Mouse (Mus musculus): ENCODE measurements around the gene Cdk14. TPM values are rescaled to one million over a fixed set of nuclear protein-coding genes. Genes with fewer than 3 reads are reported as not detected.

Cdk14 gene
- total RNA-seq, 2 experiments from 2014 or later, result 2.5 to 11.1 TPM

GRCm38 (mm10) chr5:4868563-4869120 is 551.5 kb downstream of the Cdk14 start:
- no peak for ATAC-seq (ENCODE audit: poor library complexity, severe bottlenecking)

GRCm38 (mm10) chr5:4867849-4868562 is 552.1 kb downstream of the Cdk14 start:
- no peak for ATAC-seq (ENCODE audit: poor library complexity, severe bottlenecking)

GRCm38 (mm10) chr5:4866945-4867344 is 553.2 kb downstream of the Cdk14 start:
- no peak for ATAC-seq (ENCODE audit: poor library complexity, severe bottlenecking)

GRCm38 (mm10) chr5:4866099-4866498 is 554.0 kb downstream of the Cdk14 start:
- ATAC-seq (ENCODE audit: poor library complexity, severe bottlenecking), result no peak

GRCm38 (mm10) chr5:4861592-4861991 is 558.5 kb downstream of the Cdk14 start:
- no peak for ATAC-seq (ENCODE audit: poor library complexity, severe bottlenecking)

GRCm38 (mm10) chr5:4861141-4861540 is 559.0 kb downstream of the Cdk14 start:
- ATAC-seq (ENCODE audit: poor library complexity, severe bottlenecking), result no peak

- ATAC-seq (ENCODE audit: poor library complexity, severe bottlenecking), result no peak
Observed at GRCm38 (mm10) chr5:4858032-4858641, 562.0 kb downstream of the Cdk14 start.

- no peak for ATAC-seq (ENCODE audit: poor library complexity, severe bottlenecking)
Observed at GRCm38 (mm10) chr5:4853503-4853902, 566.6 kb downstream of the Cdk14 start.

GRCm38 (mm10) chr5:4852711-4853320 is 567.3 kb downstream of the Cdk14 start:
- no peak for ATAC-seq (ENCODE audit: poor library complexity, severe bottlenecking)

GRCm38 (mm10) chr5:4851934-4852710 is 568.0 kb downstream of the Cdk14 start:
- no peak for ATAC-seq (ENCODE audit: poor library complexity, severe bottlenecking)

GRCm38 (mm10) chr5:4851245-4851933 is 568.7 kb downstream of the Cdk14 start:
- no peak for ATAC-seq (ENCODE audit: poor library complexity, severe bottlenecking)

- no peak for ATAC-seq (ENCODE audit: poor library complexity, severe bottlenecking)
Observed at GRCm38 (mm10) chr5:4834819-4835480, 585.2 kb downstream of the Cdk14 start.

GRCm38 (mm10) chr5:4833940-4834339 is 586.2 kb downstream of the Cdk14 start:
- ATAC-seq (ENCODE audit: poor library complexity, severe bottlenecking), result no peak

- no peak for ATAC-seq (ENCODE audit: poor library complexity, severe bottlenecking)
Observed at GRCm38 (mm10) chr5:4826886-4827285, 593.2 kb downstream of the Cdk14 start.

- no peak for ATAC-seq (ENCODE audit: poor library complexity, severe bottlenecking)
Observed at GRCm38 (mm10) chr5:4825951-4826350, 594.2 kb downstream of the Cdk14 start.

GRCm38 (mm10) chr5:4825076-4825475 is 595.0 kb downstream of the Cdk14 start:
- no peak for ATAC-seq (ENCODE audit: poor library complexity, severe bottlenecking)

- no peak for ATAC-seq (ENCODE audit: poor library complexity, severe bottlenecking)
Observed at GRCm38 (mm10) chr5:4824171-4824570, 595.9 kb downstream of the Cdk14 start.

GRCm38 (mm10) chr5:4822041-4822440 is 598.1 kb downstream of the Cdk14 start:
- no peak for ATAC-seq (ENCODE audit: poor library complexity, severe bottlenecking)

- ATAC-seq (ENCODE audit: poor library complexity, severe bottlenecking), result no peak
Observed at GRCm38 (mm10) chr5:4821368-4821771, 598.7 kb downstream of the Cdk14 start.

- ATAC-seq (ENCODE audit: poor library complexity, severe bottlenecking), result no peak
Observed at GRCm38 (mm10) chr5:4816981-4817380, 603.1 kb downstream of the Cdk14 start.

Measured in megakaryocyte, adult 5-6 weeks (primary cell).